Mouse (Mus musculus): Measurements from ENCODE around the gene Rasa4. TPM values are rescaled to one million over a fixed set of nuclear protein-coding genes. Genes with fewer than 3 reads are reported as not detected.
"Not testable (repeated sequence)": the region's sequence is repeated elsewhere in the genome, so short reads cannot be mapped to it uniquely, and the experiment has no call there.

Rasa4 gene
- total RNA-seq, 2 experiments from 2014 or later: 4.3 to 8.5 TPM

- not testable (repeated sequence) for DNase-seq (ENCODE audit: low spot score in 2 of 2)
Observed at GRCm38 (mm10) chr5:136066404-136067148, 17.1 kb upstream of the Rasa4 start.

- no peak for DNase-seq (ENCODE audit: low spot score in 2 of 2)
Observed at GRCm38 (mm10) chr5:136069411-136069810, 14.3 kb upstream of the Rasa4 start.

GRCm38 (mm10) chr5:136073051-136073450 is 10.7 kb upstream of the Rasa4 start:
- no peak for DNase-seq (ENCODE audit: low spot score in 2 of 2)

GRCm38 (mm10) chr5:136073526-136073925 is 10.2 kb upstream of the Rasa4 start:
- DNase-seq (ENCODE audit: low spot score in 2 of 2): no peak

GRCm38 (mm10) chr5:136075076-136075475 is 8.6 kb upstream of the Rasa4 start:
- DNase-seq (ENCODE audit: low spot score in 2 of 2): no peak

- peak; percentile 22 to 28 for DNase-seq (ENCODE audit: low spot score in 2 of 2)
Observed at GRCm38 (mm10) chr5:136076284-136076683, 7.4 kb upstream of the Rasa4 start.

- no peak for DNase-seq (ENCODE audit: low spot score in 2 of 2)
Observed at GRCm38 (mm10) chr5:136077001-136077550, 6.6 kb upstream of the Rasa4 start.

- DNase-seq (ENCODE audit: low spot score in 2 of 2): no peak
Observed at GRCm38 (mm10) chr5:136078136-136078535, 5.6 kb upstream of the Rasa4 start.

- no peak for DNase-seq (ENCODE audit: low spot score in 2 of 2)
Observed at GRCm38 (mm10) chr5:136082345-136082744, 1.4 kb upstream of the Rasa4 start.

- no peak for DNase-seq (ENCODE audit: low spot score in 2 of 2)
Observed at GRCm38 (mm10) chr5:136084144-136084881, 597 bp downstream of the Rasa4 start.

- DNase-seq (ENCODE audit: low spot score in 2 of 2): no peak
Observed at GRCm38 (mm10) chr5:136084891-136085651, 1.4 kb downstream of the Rasa4 start.

- DNase-seq (ENCODE audit: low spot score in 2 of 2): no peak
Observed at GRCm38 (mm10) chr5:136086290-136086689, 2.6 kb downstream of the Rasa4 start.

- DNase-seq (ENCODE audit: low spot score in 2 of 2): no peak
Observed at GRCm38 (mm10) chr5:136088821-136089575, 5.3 kb downstream of the Rasa4 start.

- no peak for DNase-seq (ENCODE audit: low spot score in 2 of 2)
Observed at GRCm38 (mm10) chr5:136091927-136092326, 8.2 kb downstream of the Rasa4 start.

GRCm38 (mm10) chr5:136094249-136095010 is 10.7 kb downstream of the Rasa4 start:
- DNase-seq (ENCODE audit: low spot score in 2 of 2): no peak

GRCm38 (mm10) chr5:136095089-136095488 is 11.4 kb downstream of the Rasa4 start:
- no peak for DNase-seq (ENCODE audit: low spot score in 2 of 2)

- no peak for DNase-seq (ENCODE audit: low spot score in 2 of 2)
Observed at GRCm38 (mm10) chr5:136098536-136098935, 14.8 kb downstream of the Rasa4 start.

- peak; percentile 74 to 81 for DNase-seq (ENCODE audit: low spot score in 2 of 2)
Observed at GRCm38 (mm10) chr5:136102099-136102820, 18.5 kb downstream of the Rasa4 start.

GRCm38 (mm10) chr5:136104511-136104910 is 20.8 kb downstream of the Rasa4 start:
- peak; percentile 29 to 37 for DNase-seq (ENCODE audit: low spot score in 2 of 2)
